Mouse (Mus musculus): ENCODE results near the gene Asb1. TPM values are rescaled to one million over a fixed set of nuclear protein-coding genes. Genes with fewer than 3 reads are reported as not detected.

The Asb1 gene
- total RNA-seq (2021), result 10 to 100 TPM; 32.7 to 44.4 TPM

GRCm38 (mm10) chr1:91540271-91540826 lies at the start of gene Asb1:
TSS of gene Asb1 (plus strand) at chr1:91540544.
- DNase-seq, result peak; percentile 91 to 93

- DNase-seq, result no peak
Observed at GRCm38 (mm10) chr1:91492740-91493139, 47.6 kb upstream of the Asb1 start.

GRCm38 (mm10) chr1:91493938-91494337 lies 46.4 kb upstream of the Asb1 start:
- no peak for DNase-seq

- peak; percentile 90 to 92 for DNase-seq
Observed at GRCm38 (mm10) chr1:91494457-91495140, 45.7 kb upstream of the Asb1 start, which contains the start of gene Traf3ip1. TSS of gene Traf3ip1 (plus strand) at chr1:91494647.

- DNase-seq, result no peak
Observed at GRCm38 (mm10) chr1:91495321-91495720, 45.0 kb upstream of the Asb1 start.

GRCm38 (mm10) chr1:91498579-91498978 lies 41.8 kb upstream of the Asb1 start:
- DNase-seq, result no peak

GRCm38 (mm10) chr1:91504615-91505014 lies 35.7 kb upstream of the Asb1 start:
- no peak for DNase-seq

- no peak for DNase-seq
Observed at GRCm38 (mm10) chr1:91514916-91515315, 25.4 kb upstream of the Asb1 start.

- no peak for DNase-seq
Observed at GRCm38 (mm10) chr1:91515642-91516041, 24.7 kb upstream of the Asb1 start.

- peak; percentile 38 to 49 for DNase-seq
Observed at GRCm38 (mm10) chr1:91523759-91524158, 16.6 kb upstream of the Asb1 start.

GRCm38 (mm10) chr1:91525838-91526237 lies 14.5 kb upstream of the Asb1 start:
- DNase-seq, result no peak

GRCm38 (mm10) chr1:91530166-91530565 lies 10.2 kb upstream of the Asb1 start:
- DNase-seq, result no peak

GRCm38 (mm10) chr1:91532243-91532642 lies 8.1 kb upstream of the Asb1 start:
- DNase-seq, result no peak

- no peak for DNase-seq
Observed at GRCm38 (mm10) chr1:91532892-91533291, 7.5 kb upstream of the Asb1 start.

GRCm38 (mm10) chr1:91533483-91533882 lies 6.9 kb upstream of the Asb1 start:
- DNase-seq, result no peak

- DNase-seq, result no peak
Observed at GRCm38 (mm10) chr1:91533961-91534723, 6.2 kb upstream of the Asb1 start.

- DNase-seq, result no peak
Observed at GRCm38 (mm10) chr1:91537786-91538569, 2.4 kb upstream of the Asb1 start.

- DNase-seq, result no peak
Observed at GRCm38 (mm10) chr1:91538570-91538929, 1.8 kb upstream of the Asb1 start.

- no peak for DNase-seq
Observed at GRCm38 (mm10) chr1:91539246-91539645, 1.1 kb upstream of the Asb1 start.

- DNase-seq, result peak; percentile 9 to 15
Observed at GRCm38 (mm10) chr1:91539704-91540270, 557 bp upstream of the Asb1 start.

GRCm38 (mm10) chr1:91541042-91541592 lies 773 bp downstream of the Asb1 start:
- no peak for DNase-seq

- DNase-seq, result no peak
Observed at GRCm38 (mm10) chr1:91543974-91544373, 3.6 kb downstream of the Asb1 start.
